In the genomic region with DNA sequence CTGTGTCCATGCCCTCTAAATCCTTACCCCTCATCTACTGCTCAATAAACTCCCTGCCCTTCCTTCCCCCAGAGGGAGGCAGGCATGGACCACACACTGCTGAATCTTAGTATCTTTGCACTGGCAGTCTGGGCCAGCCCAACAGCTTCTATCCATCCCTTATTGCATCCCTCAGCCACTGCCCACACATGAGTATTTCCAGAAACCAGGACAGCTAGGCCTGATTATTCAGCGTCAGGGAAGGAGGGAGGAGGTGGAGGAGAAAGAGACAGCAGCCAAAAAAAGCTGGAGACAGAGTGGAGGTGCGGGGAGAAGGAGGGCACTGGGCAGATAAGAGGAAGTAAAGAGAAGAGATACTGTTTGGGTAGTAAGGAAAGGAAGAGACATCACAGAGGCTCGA, we compare ENCODE assay signal across 24 mouse cellular contexts. TPM values are rescaled to one million over a fixed set of nuclear protein-coding genes. Genes with fewer than 3 reads are reported as not detected.
DNase-seq lines count a peak whose midpoint lies in the region.
"Had no signal": no experiment of that assay in that cellular context is flagged by ENCODE, and none has a peak within 500 bp of the region (broad histone marks: within the 10 kb centered on the region; RNA-seq: fewer than 3 reads in every experiment).

No protein-coding gene starts in this region.

- intact Hi-C loops in left cerebral cortex, postnatal 25 days (cut with DNase I): loop anchor here (2.0 to 5.0 kb wide), 2 partner anchors 24 to 213 kb away; no protein-coding TSS in a partner anchor

- DNase-seq in layer of hippocampus, adult 9-11 months: peak; percentile 26
- no peak for DNase-seq in layer of hippocampus, adult 11-12 months (ENCODE audit: low spot score)
- DNase-seq in right cerebral cortex, postnatal 10 days (ENCODE audit: low spot score in 2 of 2): peak; percentile 45 to 72
- DNase-seq in right cerebral cortex, postnatal 14 days: no peak
- peak; percentile 50 to 90 for DNase-seq in left cerebral cortex, postnatal 25 days (ENCODE audit: low spot score in 2 of 2)
- DNase-seq in cerebellum, postnatal 14 days: no peak
- DNase-seq: adrenal gland, adult 2 months; adrenal gland, postnatal 36 days; B cell, adult 2 months; cerebellum, adult 2 months; cerebellum, postnatal 25 days; gastrocnemius, postnatal 14 days; heart, postnatal 14 days; kidney, adult 11 months; kidney, postnatal 14 days; layer of hippocampus, postnatal 36 days; liver; lung, adult 2 months; lung, postnatal 10 days; midbrain, embryonic 14.5 days; thymus, adult 2 months; thymus, postnatal 4 days had no signal

RNA-seq across cellular contexts. Expression of a gene that starts 3.2 kb away (rescaled TPM):
- total RNA-seq in left cerebral cortex, postnatal 25 days (2021): 1,000 to 10,000 TPM; 2,020 to 2,211 TPM

RNA-seq across cellular contexts. Expression of a gene that starts 22.0 kb away (rescaled TPM):
- total RNA-seq in left cerebral cortex, postnatal 25 days (2021): 1 to 10 TPM in 1 of 2 experiments, under 1 TPM in 1; 0.76 to 2.0 TPM

RNA-seq across cellular contexts. Expression of a gene that starts 28.2 kb away (rescaled TPM):
- total RNA-seq in left cerebral cortex, postnatal 25 days (2021): not detected
- total RNA-seq: gastrocnemius, postnatal 14 days; heart, postnatal 14 days; layer of hippocampus, adult 18-20 months; layer of hippocampus, postnatal 36 days; megakaryocyte-erythroid progenitor cell, adult 5-6 weeks had no signal

RNA-seq across cellular contexts. Expression of a gene that starts 29.8 kb away (rescaled TPM):
- 10 to 100 TPM; 30.6 to 31.3 TPM for total RNA-seq in left cerebral cortex, postnatal 25 days (2021)

RNA-seq across cellular contexts. Expression of a gene that starts 36.1 kb away (rescaled TPM):
- 1 to 10 TPM; 5.9 to 7.7 TPM for total RNA-seq in left cerebral cortex, postnatal 25 days (2021)

Comparison
In these comparisons a context has a peak if more than half of its experiments do, and no peak if none do; other contexts are left out.
1. DNase-seq: peak in layer of hippocampus, adult 9-11 months (single experiment), right cerebral cortex, postnatal 10 days (2 of 2) and left cerebral cortex, postnatal 25 days (2 of 2); none in layer of hippocampus, adult 11-12 months (single experiment), right cerebral cortex, postnatal 14 days (single experiment) and cerebellum, postnatal 14 days (0 of 2).